Mouse (Mus musculus): ENCODE measurements around the gene Tmem59l. TPM values are rescaled to one million over a fixed set of nuclear protein-coding genes. Genes with fewer than 3 reads are reported as not detected.

Tmem59l gene
- polyA plus RNA-seq, 1 experiment from 2014 or later = 11.1 TPM

DNA sequence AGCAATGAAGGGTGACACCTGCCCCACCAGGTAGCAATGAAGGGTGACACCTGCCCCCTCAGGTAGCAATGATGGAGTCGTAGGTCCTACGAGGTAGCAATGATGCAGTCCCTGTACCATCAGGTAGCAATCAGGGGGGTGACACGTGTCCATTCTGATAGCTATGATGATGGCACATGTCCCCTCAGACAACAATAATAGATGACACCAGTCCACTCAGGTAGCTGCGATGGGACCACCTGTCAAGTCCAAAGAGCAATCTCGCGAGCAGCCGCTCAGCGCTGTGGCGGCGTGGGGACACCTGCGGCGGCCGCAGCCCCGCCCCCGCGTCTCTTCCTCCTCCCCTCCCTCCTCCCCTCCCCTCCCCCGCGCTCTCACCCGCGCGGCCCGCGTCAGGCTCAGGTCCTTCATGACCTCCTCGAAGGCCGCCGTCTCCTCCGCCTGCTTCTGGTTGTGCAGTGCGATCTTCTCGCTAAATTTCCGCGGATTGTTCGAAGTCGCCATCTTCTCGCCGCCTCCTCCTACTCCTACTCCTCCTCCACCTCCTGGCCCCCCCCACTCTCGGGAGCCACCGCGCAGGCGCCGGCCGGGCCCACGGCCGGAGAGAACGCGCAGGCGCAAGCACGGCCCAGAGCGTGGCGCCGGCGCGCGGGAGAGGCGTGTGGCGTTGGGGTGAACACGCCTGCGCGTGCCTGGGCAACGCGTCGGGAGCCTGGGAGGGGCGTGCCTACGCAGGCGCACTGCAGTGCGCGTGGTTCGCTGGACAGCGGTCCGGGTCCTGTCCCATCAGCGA is 47.9 kb downstream of the Tmem59l start, which contains the start of gene Crtc1:
Crtc1 (minus strand) TSS at position 525 of the 793 bp plus-strand sequence.
- DNase-seq (ENCODE audit: low spot score) = peak; percentile 98
- Histone ChIP-seq H3K4me1 (replicated peaks) (peaks cover 26% of the 10 kb centered on the region), H3K9me3 (no peaks in the 10 kb centered on the region), H3K4me3 (peak within 1 kb of the TSS; percentile 80), H3K36me3 (no peaks in the 10 kb centered on the region), H3K27ac (peak within 1 kb of the TSS; percentile 96), H3K27me3 (ENCODE audit: insufficient read depth, poor library complexity, severe bottlenecking) (no peaks in the 10 kb centered on the region)
- WGBS = 1% methylated on average over 69 of the region's 70 CpGs

DNA sequence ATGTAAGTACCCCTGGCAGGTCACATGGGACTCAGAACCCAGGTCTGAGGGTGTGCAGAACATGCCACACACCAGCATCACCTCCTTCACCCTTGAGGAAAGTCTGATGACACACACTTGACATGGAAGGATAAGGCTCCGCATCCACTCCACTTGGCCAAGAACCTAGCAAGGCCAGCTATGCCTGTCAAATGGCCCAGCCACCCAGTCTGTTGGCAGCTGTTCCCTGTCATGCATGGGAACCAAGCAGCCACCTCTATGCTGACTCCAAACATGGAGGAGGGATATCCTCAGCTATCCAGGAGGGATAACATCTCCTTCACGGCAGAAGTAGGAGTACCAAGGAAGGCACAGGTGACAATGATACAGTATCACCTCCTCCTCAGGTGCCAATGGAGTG is 48.7 kb downstream of the Tmem59l start:
- peak overlapping the region; percentile 80 for H3K4me3 ChIP-seq
- H3K36me3 ChIP-seq = no peaks in the 10 kb centered on the region
- no peaks in the 10 kb centered on the region for H3K9me3 ChIP-seq
- H3K27me3 ChIP-seq (ENCODE audit: insufficient read depth, poor library complexity, severe bottlenecking) = no peaks in the 10 kb centered on the region
- 99% methylated on average over 2 of the region's 2 CpGs for WGBS
- peaks cover 26% of the 10 kb centered on the region for H3K4me1 ChIP-seq (replicated peaks)
- no peak overlapping the region for H3K27ac ChIP-seq
- DNase-seq (ENCODE audit: low spot score) = no peak

DNA sequence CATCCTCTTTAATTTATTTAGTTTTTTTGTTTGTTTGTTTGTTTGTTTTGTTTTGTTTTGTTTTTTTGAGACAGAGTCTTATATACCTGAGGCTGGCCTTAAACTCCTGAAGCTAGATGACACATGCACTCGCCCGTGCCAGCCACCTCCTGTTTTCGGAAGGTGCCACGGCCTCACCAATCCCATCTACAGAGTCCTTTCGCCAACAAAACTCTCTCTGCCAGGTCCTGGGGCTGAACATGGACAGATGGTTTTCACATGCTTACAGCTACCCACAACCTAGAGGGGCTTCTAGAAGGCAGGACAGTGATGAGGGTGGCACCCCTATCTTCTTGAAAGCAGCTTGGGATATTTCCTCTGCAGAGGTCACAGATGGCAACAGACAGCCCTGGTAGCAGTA is 52.0 kb downstream of the Tmem59l start:
- no peaks in the 10 kb centered on the region for H3K36me3 ChIP-seq
- 92% methylated on average over 5 of the region's 5 CpGs for WGBS
- H3K27ac ChIP-seq = no peak overlapping the region

More for the DNA sequence above, 52.0 kb downstream of the Tmem59l start:
- Histone ChIP-seq H3K27me3 (ENCODE audit: insufficient read depth, poor library complexity, severe bottlenecking) (no peaks in the 10 kb centered on the region), H3K9me3 (no peaks in the 10 kb centered on the region), H3K4me3 (no peak overlapping the region), H3K4me1 (replicated peaks) (peaks cover 23% of the 10 kb centered on the region)
- DNase-seq (ENCODE audit: low spot score) = no peak

Other genes starting within 250 kb of the Tmem59l start
- gene Homer3, start 204.5 kb downstream of the Tmem59l start, polyA plus RNA-seq (2016; fragmentation: Nextera tagmentation; extraction: Ambion mirVana) = 107 and 108 TPM in 2 replicates
- gene Ddx49, start 184.9 kb downstream of the Tmem59l start, polyA plus RNA-seq (2016; fragmentation: Nextera tagmentation; extraction: Ambion mirVana) = 54.4 and 54.8 TPM in 2 replicates
- gene Cope, start 184.8 kb downstream of the Tmem59l start, polyA plus RNA-seq (2016; fragmentation: Nextera tagmentation; extraction: Ambion mirVana) = 324 and 329 TPM in 2 replicates
- 3.0 and 7.3 TPM in 2 replicates for gene Cers1, start 171.6 kb downstream of the Tmem59l start, polyA plus RNA-seq (2016; fragmentation: Nextera tagmentation; extraction: Ambion mirVana)
- gene Gdf1, start 157.5 kb downstream of the Tmem59l start, polyA plus RNA-seq (2016; fragmentation: Nextera tagmentation; extraction: Ambion mirVana) = 2.9 and 4.3 TPM in 2 replicates
- 19.0 and 25.0 TPM in 2 replicates for gene Upf1, start 134.1 kb downstream of the Tmem59l start, polyA plus RNA-seq (2016; fragmentation: Nextera tagmentation; extraction: Ambion mirVana)
- gene Comp, start 113.8 kb downstream of the Tmem59l start, polyA plus RNA-seq (2016; fragmentation: Nextera tagmentation; extraction: Ambion mirVana) = 0.27 and 0.38 TPM in 2 replicates
- gene Crtc1, start 47.8 kb downstream of the Tmem59l start, polyA plus RNA-seq (2016; fragmentation: Nextera tagmentation; extraction: Ambion mirVana) = 14.8 and 16.7 TPM in 2 replicates
- 18.5 and 19.1 TPM in 2 replicates for gene Klhl26, start 10.4 kb downstream of the Tmem59l start, polyA plus RNA-seq (2016; fragmentation: Nextera tagmentation; extraction: Ambion mirVana)
- gene Crlf1, start 5.8 kb upstream of the Tmem59l start, polyA plus RNA-seq (2016; fragmentation: Nextera tagmentation; extraction: Ambion mirVana) = 4.5 and 10.3 TPM in 2 replicates
- gene Rex1bd, start 19.4 kb upstream of the Tmem59l start, polyA plus RNA-seq (2016; fragmentation: Nextera tagmentation; extraction: Ambion mirVana) = 131 and 148 TPM in 2 replicates
- gene Uba52, start 23.4 kb upstream of the Tmem59l start, polyA plus RNA-seq (2016; fragmentation: Nextera tagmentation; extraction: Ambion mirVana) = 914 and 933 TPM in 2 replicates
- 311 and 360 TPM in 2 replicates for gene Fkbp8, start 40.4 kb upstream of the Tmem59l start, polyA plus RNA-seq (2016; fragmentation: Nextera tagmentation; extraction: Ambion mirVana)
- 54.3 and 57.7 TPM in 2 replicates for gene Kxd1, start 40.6 kb upstream of the Tmem59l start, polyA plus RNA-seq (2016; fragmentation: Nextera tagmentation; extraction: Ambion mirVana)
- gene Ell, start 52.1 kb upstream of the Tmem59l start, polyA plus RNA-seq (2016; fragmentation: Nextera tagmentation; extraction: Ambion mirVana) = 20.5 and 22.4 TPM in 2 replicates
- 158 and 159 TPM in 2 replicates for gene Isyna1, start 107.0 kb upstream of the Tmem59l start, polyA plus RNA-seq (2016; fragmentation: Nextera tagmentation; extraction: Ambion mirVana)
- 84.4 and 117 TPM in 2 replicates for gene Ssbp4, start 121.5 kb upstream of the Tmem59l start, polyA plus RNA-seq (2016; fragmentation: Nextera tagmentation; extraction: Ambion mirVana)
- gene Lrrc25, start 128.8 kb upstream of the Tmem59l start, polyA plus RNA-seq (2016; fragmentation: Nextera tagmentation; extraction: Ambion mirVana) = 1.1 and 1.6 TPM in 2 replicates
- not detected in 2 replicates for gene Gdf15, start 145.1 kb upstream of the Tmem59l start, polyA plus RNA-seq (2016; fragmentation: Nextera tagmentation; extraction: Ambion mirVana)
- 87.4 and 141 TPM in 2 replicates for gene Pgpep1, start 173.0 kb upstream of the Tmem59l start, polyA plus RNA-seq (2016; fragmentation: Nextera tagmentation; extraction: Ambion mirVana)
- 344 and 354 TPM in 2 replicates for gene Lsm4, start 185.9 kb upstream of the Tmem59l start, polyA plus RNA-seq (2016; fragmentation: Nextera tagmentation; extraction: Ambion mirVana)
- 64.6 and 128 TPM in 2 replicates for gene Jund, start 211.6 kb upstream of the Tmem59l start, polyA plus RNA-seq (2016; fragmentation: Nextera tagmentation; extraction: Ambion mirVana)
- 0.07 TPM in 1 of 2 replicates, not detected in the other for gene Iqcn, start 216.1 kb upstream of the Tmem59l start, polyA plus RNA-seq (2016; fragmentation: Nextera tagmentation; extraction: Ambion mirVana)
- not detected in 2 replicates for gene Gm3336, start 231.2 kb upstream of the Tmem59l start, polyA plus RNA-seq (2016; fragmentation: Nextera tagmentation; extraction: Ambion mirVana)
- gene Pde4c, start 236.4 kb upstream of the Tmem59l start, polyA plus RNA-seq (2016; fragmentation: Nextera tagmentation; extraction: Ambion mirVana) = 0.63 and 0.69 TPM in 2 replicates